Mouse (Mus musculus) sigmoid colon, adult 10 weeks (tissue): ENCODE data around the gene Dexi. TPM values are rescaled to one million over a fixed set of nuclear protein-coding genes. Genes with fewer than 3 reads are reported as not detected.

ENCODE experiments used
- polyA plus RNA-seq: library from polyadenylated mRNA; stranded (reverse); fragments of 350-450 nt; fragmentation: Illumina TruSeq; extraction: RNeasy Lipid Tissue Mini Kit (QIAGEN cat#74804); gene quantifications from one replicate; pipeline ENCODE4 v1.2.3, GENCODE M21; 2014; ENCODE audit warnings: low read depth, low replicate concordance

Gene Dexi
- 3.3 TPM for polyA plus RNA-seq

GRCm38 (mm10) chr16:10542698-10543365 lies at the start of gene Dexi:
Gene Dexi, minus strand, starts transcription at chr16:10543054.

GRCm38 (mm10) chr16:10544995-10545622 lies 2.3 kb upstream of the Dexi start, which contains the start of gene Clec16a:
Gene Clec16a, plus strand, starts transcription at chr16:10545339.

GRCm38 (mm10) chr16:10479857-10480256 lies 63.0 kb downstream of the Dexi start, which contains the start of gene Ciita:
Gene Ciita, plus strand, starts transcription at chr16:10480059.

Other genes starting within 250 kb of the Dexi start
- 30.3 TPM for gene Emp2, start 229.1 kb downstream of the Dexi start, polyA plus RNA-seq
- gene Tekt5, start 147.6 kb downstream of the Dexi start, polyA plus RNA-seq = not detected
- gene Nubp1, start 131.1 kb downstream of the Dexi start, polyA plus RNA-seq = 3.5 TPM
- 0.25 TPM for gene Tvp23a, start 95.7 kb downstream of the Dexi start, polyA plus RNA-seq
- 2.0 TPM for gene Ciita, start 63.0 kb downstream of the Dexi start, polyA plus RNA-seq
- gene Clec16a, start 2.3 kb upstream of the Dexi start, polyA plus RNA-seq = 13.9 TPM
- gene Socs1, start 242.5 kb upstream of the Dexi start, polyA plus RNA-seq = 0.38 TPM
- gene Tnp2, start 245.6 kb upstream of the Dexi start, polyA plus RNA-seq = not detected
- not detected for gene Prm3, start 247.9 kb upstream of the Dexi start, polyA plus RNA-seq